Mouse (Mus musculus) bone marrow macrophage, adult 2 months (primary cell): Measurements from ENCODE around the gene Bbs9.

Source experiments
- CTCF ChIP-seq: IDR thresholded peaks from 2 replicates; pipeline ENCODE4 v1.5.1; 2012; ENCODE audit warnings: low read depth, mild to moderate bottlenecking, low read length, moderate library complexity
- POLR2A ChIP-seq: IDR thresholded peaks from 2 replicates; pipeline ENCODE4 v1.6.1; 2012; ENCODE audit warnings: mild to moderate bottlenecking, low read depth, low read length, borderline replicate concordance

DNA sequence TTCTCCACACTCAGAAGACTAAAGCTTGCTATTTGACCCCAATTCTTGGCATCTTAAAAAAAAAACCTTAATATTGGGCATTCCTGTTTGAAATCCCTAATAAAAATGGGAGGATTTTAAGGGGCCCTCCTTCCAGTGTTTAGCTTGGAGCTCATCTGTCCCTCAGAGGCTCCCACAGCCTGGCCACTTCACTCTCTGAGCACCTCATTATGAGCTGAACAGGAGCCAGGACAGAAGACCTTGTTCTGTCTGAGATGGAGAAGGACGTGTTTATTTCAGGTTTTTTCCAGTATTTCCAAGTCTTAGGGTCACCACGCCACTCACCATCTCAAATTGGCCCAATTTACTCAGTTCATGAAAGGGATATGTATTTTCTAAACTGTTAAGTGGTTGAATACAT, 370.5 kb downstream of the Bbs9 start:
- no peak for TF ChIP-seq CTCF
- no peak for TF ChIP-seq POLR2A
